Mouse (Mus musculus) ES-CJ7 (cell line): ENCODE measurements at regions not wholly inside any gene's neighbourhood (a gene's known extent, or its start where the extent isn't known, plus 50 kb on each side); places are given as distances from the start of the nearest gene placed in this dataset.
A peak's percentile ranks its signal among the peaks of the same experiment; 100 is the strongest.
"Not testable (repeated sequence)": the region's sequence is repeated elsewhere in the genome, so short reads cannot be mapped to it uniquely, and the experiment has no call there.

Source experiments
- DNase-seq: peaks from one replicate; pipeline ENCODE4 v3.0.0; 2011; ENCODE audit warnings: low read depth, low spot score

DNA sequence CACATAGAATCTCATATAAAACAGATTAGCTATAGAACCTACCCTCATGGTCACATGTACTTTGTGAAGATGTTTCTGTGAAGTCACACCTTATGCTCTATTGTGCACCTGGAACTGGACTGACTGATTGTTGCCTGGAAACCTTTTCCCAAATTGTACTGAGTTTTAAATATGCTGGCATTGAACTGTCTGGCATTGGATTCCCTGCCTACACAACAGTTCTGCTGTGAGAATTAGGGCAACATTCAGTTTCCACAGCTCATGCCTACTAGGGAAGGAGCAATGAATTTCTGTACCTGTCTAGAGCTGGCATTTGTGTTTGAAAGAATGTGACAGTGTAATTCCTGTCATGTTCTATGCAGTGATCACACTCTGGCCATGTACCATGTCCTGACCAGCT, 60.4 kb upstream of the Poc5 start:
- no peak for DNase-seq

DNA sequence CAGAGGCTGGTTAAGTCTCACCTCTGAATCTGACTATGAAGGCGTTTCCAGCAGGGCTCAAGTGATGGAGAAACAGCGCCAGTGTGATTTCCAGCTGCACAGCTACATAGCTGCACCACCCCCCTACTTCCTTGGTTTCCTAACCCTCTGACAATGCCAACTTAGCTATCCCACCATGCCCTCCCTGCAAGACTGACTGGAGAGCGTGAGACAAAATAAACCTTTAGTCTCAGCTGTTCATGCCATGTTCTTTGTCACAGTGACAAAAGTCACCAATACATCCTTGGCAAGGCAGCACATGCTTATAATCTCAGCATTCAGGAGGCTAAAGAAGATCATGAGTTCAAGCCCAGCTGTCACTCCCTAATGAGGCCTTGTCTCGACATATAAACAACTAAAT, 63.5 kb upstream of the Poc5 start:
- no peak for DNase-seq

DNA sequence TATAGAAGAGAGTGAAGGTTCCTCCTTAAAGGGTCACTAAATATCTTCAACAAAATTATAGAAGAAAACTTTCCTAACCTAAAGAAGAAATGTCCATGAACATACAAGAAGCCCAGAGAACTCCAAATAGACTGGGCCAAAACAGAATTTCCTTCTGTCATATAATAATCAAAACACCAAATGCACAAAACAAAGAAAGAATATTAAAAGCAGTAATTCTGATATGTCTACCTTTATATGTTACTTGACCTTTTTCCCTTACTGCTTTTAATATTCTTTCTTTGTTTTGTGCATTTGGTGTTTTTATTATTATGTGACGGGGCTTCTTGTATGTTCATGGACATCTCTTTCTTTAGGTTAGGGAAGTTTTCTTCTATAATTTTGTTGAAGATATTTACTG, 70.9 kb upstream of the Poc5 start:
- DNase-seq, result not testable (repeated sequence)

DNA sequence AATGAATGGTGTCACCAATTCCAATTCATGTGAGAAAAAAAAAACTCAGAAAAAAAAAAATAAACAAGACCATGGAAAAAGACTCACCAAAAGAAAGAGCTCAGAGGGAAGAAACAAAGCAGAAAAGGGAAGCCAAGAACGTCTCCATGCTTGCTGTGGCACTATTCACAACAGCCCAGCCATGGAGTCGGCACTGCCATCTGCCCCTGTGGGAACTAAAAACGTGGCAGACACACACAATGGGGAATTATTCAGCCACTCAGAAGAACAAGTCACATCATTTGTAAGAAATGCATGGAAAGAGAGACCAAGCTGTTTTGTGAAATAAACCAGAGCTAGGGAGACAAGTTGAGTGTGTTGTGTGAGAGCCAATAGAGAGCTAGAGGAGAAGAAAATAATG, 74.9 kb upstream of the Poc5 start:
- DNase-seq, result no peak

DNA sequence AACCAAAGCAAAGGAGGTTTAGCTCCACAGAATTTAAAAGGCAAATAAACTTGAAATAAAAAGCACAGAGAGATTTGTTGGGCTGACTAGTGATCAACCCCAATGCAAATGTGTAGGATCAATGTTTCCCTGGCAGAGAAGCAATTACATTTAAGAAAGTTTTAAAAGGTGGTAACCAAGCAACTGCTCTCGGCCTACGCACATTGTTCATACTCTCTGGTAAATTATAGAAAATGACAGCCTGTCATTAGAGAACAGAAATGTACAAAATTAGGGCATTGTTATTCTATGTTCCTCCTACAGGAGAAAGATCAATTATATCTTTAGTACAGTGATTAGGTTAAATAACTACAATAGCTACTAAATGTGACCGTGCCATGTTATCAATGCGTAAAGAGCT, 85.6 kb upstream of the Poc5 start:
- no peak for DNase-seq

DNA sequence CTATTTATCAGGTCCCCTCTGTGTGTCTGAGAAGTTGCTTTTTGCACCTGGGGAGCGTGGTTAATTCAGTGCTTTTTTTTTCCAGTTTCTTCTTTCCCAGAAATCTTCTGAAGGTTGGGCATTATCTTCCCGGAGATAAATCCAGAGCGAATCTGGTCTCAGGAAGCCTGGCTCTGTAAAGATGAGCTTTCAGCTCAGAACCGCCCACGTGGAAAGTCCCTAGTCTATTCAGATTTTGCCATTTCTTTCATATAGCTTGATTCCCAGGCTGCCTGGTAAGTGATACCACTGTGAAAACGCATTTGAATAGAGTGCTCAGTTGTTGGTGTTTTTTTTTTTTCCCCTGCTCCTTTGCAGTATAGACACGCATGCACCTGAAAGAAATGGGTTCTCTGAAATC, 100.3 kb upstream of the Poc5 start:
- no peak for DNase-seq

DNA sequence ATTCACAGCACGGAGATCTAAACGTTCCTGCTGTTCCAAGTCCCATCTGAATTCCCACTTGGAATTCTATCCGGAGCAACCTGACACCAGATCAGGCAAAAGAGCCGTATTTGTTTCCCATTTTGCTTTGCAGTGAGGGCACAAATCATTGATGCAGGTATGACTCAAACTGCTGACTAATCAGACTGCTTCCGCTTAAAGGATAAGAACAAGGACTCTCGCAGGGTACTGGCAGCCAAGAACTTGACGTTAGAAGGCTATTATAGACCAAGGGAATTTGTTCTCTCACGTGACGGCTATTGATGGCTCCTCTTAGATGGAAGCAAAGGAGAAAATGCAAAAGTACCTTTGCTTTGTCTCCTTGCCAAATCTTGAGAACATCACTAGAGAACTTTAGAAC, 118.1 kb upstream of the Poc5 start:
- DNase-seq, result no peak

DNA sequence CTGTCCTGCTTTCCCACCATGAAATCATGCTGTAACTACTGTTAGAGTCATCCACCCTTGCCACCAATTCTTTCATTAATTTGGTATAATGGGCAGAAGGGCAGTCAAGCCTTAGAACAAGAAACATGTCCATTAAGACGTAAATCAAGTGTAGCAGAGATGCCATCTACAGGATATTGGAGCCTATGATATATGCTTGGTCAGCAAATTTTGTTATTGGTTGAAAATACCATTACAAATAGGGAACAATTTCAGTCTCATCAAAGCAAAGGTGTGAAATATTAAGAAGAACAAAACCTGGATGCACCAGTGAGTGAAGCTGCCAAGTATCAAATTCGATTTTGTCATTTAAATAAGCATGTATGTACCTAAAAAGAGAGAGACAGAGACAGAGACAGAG, 123.6 kb upstream of the Sv2c start:
- DNase-seq, result no peak

DNA sequence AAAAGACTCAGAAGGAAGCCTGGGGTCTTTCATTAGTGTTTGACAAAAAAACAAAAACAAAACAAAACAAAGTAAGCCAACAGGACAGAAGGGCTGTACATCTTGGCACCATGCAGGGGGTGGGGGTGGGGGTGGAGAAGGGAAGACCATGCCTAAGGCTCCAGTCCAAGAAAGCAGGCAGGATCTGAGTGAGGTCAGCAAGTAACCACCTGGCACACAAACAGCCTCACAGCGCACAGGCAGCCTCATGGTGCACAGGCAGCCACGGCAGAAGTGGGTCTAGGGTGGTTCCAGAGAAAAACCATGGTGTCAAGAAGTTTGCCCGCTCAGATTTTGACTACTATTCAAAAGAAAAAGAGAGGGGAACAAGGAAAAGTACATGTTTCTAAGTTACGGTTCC, 122.0 kb upstream of the Sv2c start:
- no peak for DNase-seq

DNA sequence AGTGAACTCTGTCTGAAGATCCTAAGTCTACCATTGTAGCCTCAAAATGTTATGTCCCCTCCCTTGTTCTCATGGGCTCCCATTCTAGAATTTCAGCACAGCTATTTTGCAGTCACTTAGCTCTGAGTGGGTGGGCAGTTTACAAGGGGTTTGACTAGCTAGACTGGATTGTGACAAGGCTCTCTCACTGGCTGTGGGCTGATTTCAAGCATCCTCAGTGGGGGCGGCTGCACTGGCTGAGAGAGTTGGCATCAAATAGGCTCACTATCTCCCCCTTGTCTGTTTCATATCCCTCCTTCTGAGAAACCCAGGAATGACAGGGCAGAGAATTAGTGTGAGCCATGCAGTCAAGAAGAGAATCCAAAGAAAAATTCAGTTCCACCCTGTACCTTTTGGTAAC, 88.4 kb upstream of the Sv2c start:
- no peak for DNase-seq

DNA sequence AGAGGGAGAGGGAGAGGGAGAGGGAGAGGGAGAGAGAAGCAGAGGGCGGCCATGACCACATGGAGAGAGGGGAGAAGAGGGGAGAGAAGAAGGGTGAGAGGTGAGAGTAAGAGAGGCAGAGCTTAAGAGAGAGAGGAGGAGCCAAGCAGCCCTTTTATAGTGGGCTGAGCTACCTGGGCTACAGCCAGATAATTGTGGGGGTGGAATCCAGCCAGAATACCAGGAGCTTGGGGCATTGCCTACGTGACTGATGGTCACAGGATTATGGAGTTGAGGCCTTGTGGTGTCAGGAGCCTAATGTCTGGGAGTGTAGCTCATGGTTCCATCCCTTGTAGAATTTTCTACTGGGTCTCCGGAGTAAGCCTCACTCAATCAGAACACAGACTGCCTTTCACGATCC, 83.1 kb upstream of the Sv2c start:
- no peak for DNase-seq

DNA sequence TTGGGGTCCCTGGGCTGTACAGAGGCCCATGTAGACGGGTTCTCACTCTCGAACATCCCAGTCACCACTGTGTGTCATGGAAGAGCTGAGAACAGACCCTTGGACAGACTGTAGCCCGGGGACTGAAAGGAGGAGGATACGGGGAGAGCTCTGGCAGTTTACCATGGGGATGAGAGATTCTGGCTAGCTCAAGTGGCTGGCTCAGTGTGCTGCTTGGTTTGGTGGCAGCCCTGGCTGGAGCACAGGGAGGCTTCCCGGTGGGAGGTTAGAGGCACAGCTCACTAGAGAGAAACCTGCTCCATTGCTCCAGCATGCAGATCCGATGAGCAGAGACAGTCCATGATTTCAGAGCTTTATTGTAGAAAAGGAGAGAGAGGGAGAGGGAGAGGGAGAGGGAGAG, 82.7 kb upstream of the Sv2c start:
- DNase-seq, result no peak

DNA sequence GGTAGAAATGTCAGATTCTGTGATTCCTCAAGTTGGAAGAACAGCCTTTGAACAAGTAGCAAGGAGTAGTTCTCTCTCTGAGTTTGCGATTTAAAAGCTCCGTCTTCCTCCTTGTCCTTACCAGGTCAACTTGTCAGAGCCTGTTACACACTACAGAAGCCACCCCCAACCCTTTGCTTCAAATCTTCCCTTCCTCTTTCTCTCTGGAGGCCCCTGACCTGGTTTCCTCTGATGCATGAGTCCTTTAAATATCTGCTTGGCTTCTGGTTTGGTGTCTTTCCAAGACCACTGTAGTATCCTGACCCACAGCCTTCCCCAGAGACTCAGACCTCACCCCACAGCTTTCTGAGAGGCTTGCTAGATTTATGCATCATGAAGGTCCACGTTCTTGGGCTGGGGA, 73.7 kb upstream of the Sv2c start:
- DNase-seq, result no peak

DNA sequence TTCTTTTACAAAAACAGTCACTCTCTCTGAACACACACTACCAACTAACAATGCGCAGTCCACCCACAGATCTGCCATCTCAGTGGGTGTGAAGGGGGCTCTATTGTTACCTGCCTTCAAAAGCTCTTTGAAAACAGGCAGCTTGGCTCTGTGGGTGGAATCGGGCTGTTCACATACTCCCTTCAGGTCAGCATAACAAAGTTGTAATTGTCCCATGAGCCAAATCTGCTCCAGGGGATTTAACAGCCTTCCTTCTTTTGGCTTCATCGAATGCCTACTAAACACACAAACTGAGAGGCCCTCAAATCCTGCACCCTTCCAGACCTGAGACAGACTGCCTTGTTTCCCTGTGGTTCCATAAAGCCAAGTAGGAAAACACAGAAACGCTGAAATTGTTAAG, 56.2 kb upstream of the Sv2c start:
- DNase-seq, result peak; percentile 49
